Mouse (Mus musculus) heart, adult 2 months (tissue): ENCODE measurements around the gene Fhdc1.

Experiments used
- CTCF ChIP-seq: fragments of 200-600 bp; IDR thresholded peaks from 2 replicates; pipeline ENCODE4 v1.8.1; 2022; ENCODE audit warnings: antibody characterized with exemption, mild to moderate bottlenecking, moderate library complexity
- EP300 ChIP-seq: fragments of 200-500 bp; IDR thresholded peaks from 2 replicates; pipeline ENCODE4 v1.6.1; 2011; ENCODE audit warnings: low read depth, low read length, control low read depth; ENCODE audit not compliant: insufficient read depth
- POLR2A ChIP-seq: fragments of 200-500 bp; IDR thresholded peaks from 2 replicates; pipeline ENCODE4 v1.6.1; 2011; ENCODE audit warnings: mild to moderate bottlenecking, low read depth, low read length, control low read depth; ENCODE audit not compliant: insufficient read depth

DNA sequence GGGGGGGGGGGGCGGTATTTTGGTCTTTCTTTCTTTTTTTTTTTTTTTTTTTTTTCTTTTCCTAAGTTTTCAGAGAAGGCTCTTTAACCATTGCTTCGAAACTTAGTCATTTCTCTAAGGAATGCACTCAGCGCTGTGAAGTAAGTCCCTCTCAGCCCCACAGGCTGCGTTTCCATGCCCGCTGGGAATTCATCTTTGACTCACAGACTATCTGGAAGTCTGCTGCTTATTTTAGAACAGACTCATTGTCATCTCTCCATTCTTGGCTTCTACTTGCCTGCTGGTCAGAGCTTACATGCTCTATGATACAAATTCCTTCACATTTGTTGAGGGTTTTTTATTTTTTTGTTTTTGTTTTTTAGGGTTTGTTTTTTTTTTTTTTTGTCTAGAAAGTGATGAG, 76.8 kb downstream of the Fhdc1 start:
- TF ChIP-seq CTCF (no peak), POLR2A (no peak), EP300 (no peak)
